Mouse (Mus musculus): ENCODE results near the gene Heatr9. TPM values are rescaled to one million over a fixed set of nuclear protein-coding genes. Genes with fewer than 3 reads are reported as not detected.
"Not testable (repeated sequence)": the region's sequence is repeated elsewhere in the genome, so short reads cannot be mapped to it uniquely, and the experiment has no call there.

Heatr9 gene
- polyA plus RNA-seq, 1 experiment from 2014 or later, result not detected

DNA sequence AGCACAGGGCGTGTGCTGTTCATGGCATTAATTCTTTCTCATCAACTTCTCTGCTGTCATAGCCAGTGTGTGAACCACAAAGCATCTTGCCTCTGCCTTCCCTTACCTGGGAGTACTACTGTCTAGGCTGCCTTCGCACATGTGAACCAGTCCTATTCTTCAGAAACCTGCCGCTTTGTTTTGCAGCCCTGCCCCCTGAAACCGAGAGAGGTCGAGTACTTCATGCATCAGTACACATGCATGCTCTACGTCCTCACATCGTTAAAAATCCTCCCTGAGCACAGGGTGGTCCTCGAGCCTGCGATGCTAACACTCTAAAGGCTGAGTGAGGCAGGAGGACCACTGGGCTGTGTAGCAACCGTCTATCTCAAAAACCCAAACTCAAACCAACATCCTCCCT lies 35.1 kb upstream of the Heatr9 start:
- Histone ChIP-seq H3K27ac (no peak overlapping the region), H3K4me2 (replicated peaks) (no peak overlapping the region), H3K4me1 (replicated peaks; ENCODE audit: control insufficient read depth, insufficient read depth, low read length) (no peaks in the 10 kb centered on the region), H3K27me3 (ENCODE audit: control insufficient read depth, insufficient read depth, low read length) (no peaks in the 10 kb centered on the region), H3K9me3 (ENCODE audit: control insufficient read depth, low read length) (no peaks in the 10 kb centered on the region), H3K9ac (0 out of 2 replicates have a peak overlapping the region, but pooled peaks have one; percentile 3), H3K36me3 (replicated peaks; ENCODE audit: control insufficient read depth, insufficient read depth) (no peaks in the 10 kb centered on the region), H3K4me3 (replicated peaks; ENCODE audit: low read length) (no peak overlapping the region)
- no peak for DNase-seq (ENCODE audit: low spot score)
- no peak for ATAC-seq (ENCODE audit: low FRiP score)
- WGBS, result 48% methylated on average over 10 of the region's 10 CpGs

DNA sequence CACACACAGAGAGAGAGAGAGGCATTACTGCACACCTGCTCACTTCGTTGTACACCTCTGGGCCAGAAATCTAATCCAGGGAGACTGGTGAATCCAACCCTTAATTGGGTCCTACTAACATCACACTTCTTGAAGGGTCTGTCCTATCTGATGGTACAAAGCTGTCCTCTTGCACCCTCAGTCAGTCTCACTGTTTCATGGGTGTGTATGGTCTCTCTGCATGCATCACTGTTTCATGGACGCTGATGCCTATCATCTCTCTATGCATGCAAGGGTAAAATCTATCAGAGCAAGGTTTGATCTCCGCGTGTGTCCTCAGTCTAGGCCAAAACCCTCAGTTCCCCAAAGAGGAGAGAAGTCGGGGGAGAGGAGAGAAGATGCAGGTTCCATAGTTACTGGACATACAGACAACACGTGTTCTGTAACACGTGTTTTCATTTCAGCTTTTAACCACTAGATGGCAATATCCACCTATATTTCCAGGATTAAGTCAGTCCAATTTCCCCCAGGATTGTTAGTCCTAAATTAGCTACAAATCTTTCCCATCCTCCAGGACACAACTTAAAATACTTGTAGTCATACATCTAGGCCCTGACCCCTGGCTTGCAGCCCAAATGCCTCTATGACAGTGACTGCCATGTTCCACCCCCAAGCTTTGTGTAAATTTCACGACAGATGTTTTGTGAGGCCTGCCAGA lies 34.3 kb upstream of the Heatr9 start:
- H3K27ac ChIP-seq, result no peak overlapping the region
- H3K27me3 ChIP-seq (ENCODE audit: control insufficient read depth, insufficient read depth, low read length), result no peaks in the 10 kb centered on the region
- H3K4me3 ChIP-seq (replicated peaks; ENCODE audit: low read length), result no peak overlapping the region
- H3K4me1 ChIP-seq (replicated peaks; ENCODE audit: control insufficient read depth, insufficient read depth, low read length), result no peaks in the 10 kb centered on the region
- no peaks in the 10 kb centered on the region for H3K9me3 ChIP-seq (ENCODE audit: control insufficient read depth, low read length)
- WGBS, result 30% methylated on average over 8 of the region's 8 CpGs
- H3K36me3 ChIP-seq (replicated peaks; ENCODE audit: control insufficient read depth, insufficient read depth), result no peaks in the 10 kb centered on the region
- ATAC-seq (ENCODE audit: low FRiP score), result peak; percentile 34; the same call in 1 of the 2 replicates
- H3K4me2 ChIP-seq (replicated peaks), result peak overlapping the region; percentile 36
- H3K9ac ChIP-seq, result 0 out of 2 replicates have a peak overlapping the region, but pooled peaks have one; percentile 3
- peak; percentile 93 for DNase-seq (ENCODE audit: low spot score)

DNA sequence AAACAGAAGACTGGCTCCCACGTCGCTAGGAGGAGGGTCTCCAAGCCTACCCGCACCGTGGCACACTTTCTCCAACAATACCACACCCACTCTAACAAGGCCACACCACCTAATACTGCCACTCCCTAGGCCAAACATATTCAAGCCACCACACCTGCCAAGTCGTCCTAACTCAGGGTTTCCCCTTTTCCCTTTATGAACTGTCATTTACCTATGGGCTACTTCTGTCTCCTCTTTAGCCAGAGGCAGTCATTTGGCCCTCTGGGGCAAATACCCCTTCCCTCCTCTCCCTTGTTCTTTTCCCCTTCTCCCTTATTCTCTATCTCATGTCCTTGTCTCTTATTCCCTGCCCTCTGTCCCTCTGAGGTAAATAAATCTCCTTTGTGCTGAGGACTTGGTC lies 29.7 kb upstream of the Heatr9 start:
- Histone ChIP-seq H3K4me3 (replicated peaks; ENCODE audit: low read length) (no peak overlapping the region), H3K4me2 (replicated peaks) (no peak overlapping the region), H3K9ac (no peak overlapping the region), H3K27ac (no peak overlapping the region), H3K27me3 (ENCODE audit: control insufficient read depth, insufficient read depth, low read length) (no peaks in the 10 kb centered on the region), H3K4me1 (replicated peaks; ENCODE audit: control insufficient read depth, insufficient read depth, low read length) (no peaks in the 10 kb centered on the region), H3K36me3 (replicated peaks; ENCODE audit: control insufficient read depth, insufficient read depth) (no peaks in the 10 kb centered on the region), H3K9me3 (ENCODE audit: control insufficient read depth, low read length) (no peaks in the 10 kb centered on the region)
- ATAC-seq (ENCODE audit: low FRiP score) (no peak), DNase-seq (ENCODE audit: low spot score) (no peak)
- WGBS, result 84% methylated on average over 5 of the region's 5 CpGs

DNA sequence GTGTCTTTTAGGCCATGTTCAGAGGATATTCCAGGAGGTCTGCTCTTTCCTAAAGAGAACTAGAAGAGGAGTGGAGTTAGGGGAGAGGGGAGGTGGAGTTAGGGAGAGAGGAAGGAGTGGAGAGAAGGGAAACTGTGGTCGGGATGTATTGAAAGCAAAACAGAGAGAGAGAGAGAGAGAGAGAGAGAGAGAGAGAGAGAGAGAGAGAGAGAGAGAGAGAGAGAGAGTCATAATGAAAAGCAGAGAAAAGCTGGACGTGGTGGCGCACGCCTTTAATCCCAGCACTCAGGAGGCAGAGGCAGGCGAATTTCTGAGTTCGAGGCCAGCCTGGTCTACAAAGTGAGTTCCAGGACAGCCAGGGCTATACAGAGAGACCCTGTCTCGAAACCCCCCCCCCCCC lies 29.1 kb upstream of the Heatr9 start:
- not testable (repeated sequence) for H3K27me3 ChIP-seq (ENCODE audit: control insufficient read depth, insufficient read depth, low read length); ATAC-seq (ENCODE audit: low FRiP score); H3K4me2 ChIP-seq (replicated peaks); DNase-seq (ENCODE audit: low spot score); H3K4me3 ChIP-seq (replicated peaks; ENCODE audit: low read length); H3K9ac ChIP-seq; H3K27ac ChIP-seq; H3K4me1 ChIP-seq (replicated peaks; ENCODE audit: control insufficient read depth, insufficient read depth, low read length); H3K9me3 ChIP-seq (ENCODE audit: control insufficient read depth, low read length); H3K36me3 ChIP-seq (replicated peaks; ENCODE audit: control insufficient read depth, insufficient read depth)
- WGBS, result 86% methylated on average over 7 of the region's 7 CpGs

DNA sequence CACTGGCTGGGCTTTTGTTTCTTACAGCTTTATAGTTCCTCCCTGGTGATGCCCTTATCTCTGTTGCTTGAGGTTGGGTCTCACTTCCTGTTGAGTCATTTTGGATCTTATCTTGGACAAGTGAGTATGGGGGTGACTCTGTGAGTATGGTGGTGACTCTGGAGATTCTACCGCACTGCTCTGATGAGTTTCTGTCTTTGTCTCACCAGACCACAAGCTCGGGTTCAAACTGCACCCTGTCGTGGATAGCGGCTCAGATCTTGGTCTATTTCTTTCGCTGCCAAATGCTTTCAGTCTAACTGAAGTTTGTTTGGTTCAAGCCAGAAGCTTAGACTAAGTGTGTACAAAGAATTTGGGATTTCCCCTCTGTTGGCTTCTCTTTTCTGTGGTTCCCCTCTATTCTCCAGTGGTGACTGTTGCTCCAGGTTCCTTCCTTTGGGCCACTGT lies 28.2 kb upstream of the Heatr9 start:
- Histone ChIP-seq H3K4me2 (replicated peaks) (no peak overlapping the region), H3K27me3 (ENCODE audit: control insufficient read depth, insufficient read depth, low read length) (no peaks in the 10 kb centered on the region), H3K36me3 (replicated peaks; ENCODE audit: control insufficient read depth, insufficient read depth) (no peaks in the 10 kb centered on the region), H3K9me3 (ENCODE audit: control insufficient read depth, low read length) (no peaks in the 10 kb centered on the region), H3K9ac (no peak overlapping the region), H3K27ac (no peak overlapping the region), H3K4me1 (replicated peaks; ENCODE audit: control insufficient read depth, insufficient read depth, low read length) (no peaks in the 10 kb centered on the region), H3K4me3 (replicated peaks; ENCODE audit: low read length) (no peak overlapping the region)
- ATAC-seq (ENCODE audit: low FRiP score) (no peak), DNase-seq (ENCODE audit: low spot score) (no peak)
- 92% methylated on average over 5 of the region's 5 CpGs for WGBS

DNA sequence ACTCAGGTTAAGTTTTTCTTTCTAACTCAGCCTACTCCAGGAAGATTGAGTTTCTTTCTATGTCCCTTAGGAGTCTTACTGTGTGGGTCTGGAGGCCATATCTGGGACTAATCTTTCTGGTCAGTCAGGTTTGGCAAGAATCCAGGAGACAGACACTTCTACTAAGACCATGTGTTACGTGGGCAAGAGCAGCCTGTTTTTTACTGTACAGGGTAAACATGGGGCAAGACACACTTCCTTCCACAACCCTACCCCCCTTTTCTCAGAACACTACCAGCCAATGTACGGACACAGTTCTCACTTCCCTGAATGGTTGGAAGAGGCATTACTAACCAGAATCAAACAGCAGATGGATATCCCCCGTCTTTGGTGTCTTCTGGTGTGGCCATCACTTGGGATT lies 22.2 kb upstream of the Heatr9 start:
- H3K27ac ChIP-seq, result no peak overlapping the region
- no peak for ATAC-seq (ENCODE audit: low FRiP score)
- WGBS, result 80% methylated on average over 3 of the region's 3 CpGs

DNA sequence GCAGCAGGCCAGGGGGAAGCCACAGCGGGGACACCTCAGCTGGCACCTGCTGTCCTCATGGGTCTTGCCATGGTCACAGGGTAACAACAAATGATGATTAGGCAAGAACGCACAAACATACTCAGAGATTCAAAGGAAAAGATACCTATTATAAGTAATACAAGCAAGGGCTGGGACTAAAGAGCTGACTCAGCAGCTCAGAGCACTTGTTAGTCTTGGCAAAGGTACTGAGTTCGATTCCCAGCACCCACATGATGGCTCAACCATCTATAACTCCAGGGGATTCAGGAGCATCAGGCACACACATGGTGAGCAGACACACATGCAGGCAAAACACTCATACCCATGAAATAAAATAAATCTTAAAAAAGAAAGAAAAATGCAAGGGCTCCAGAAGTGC lies 19.4 kb upstream of the Heatr9 start:
- Histone ChIP-seq H3K9ac (no peak overlapping the region), H3K4me1 (replicated peaks; ENCODE audit: control insufficient read depth, insufficient read depth, low read length) (no peaks in the 10 kb centered on the region), H3K36me3 (replicated peaks; ENCODE audit: control insufficient read depth, insufficient read depth) (no peaks in the 10 kb centered on the region), H3K4me3 (replicated peaks; ENCODE audit: low read length) (no peak overlapping the region), H3K27me3 (ENCODE audit: control insufficient read depth, insufficient read depth, low read length) (no peaks in the 10 kb centered on the region), H3K9me3 (ENCODE audit: control insufficient read depth, low read length) (no peaks in the 10 kb centered on the region), H3K27ac (no peak overlapping the region), H3K4me2 (replicated peaks) (no peak overlapping the region)
- 85% methylated on average over 3 of the region's 3 CpGs for WGBS
- ATAC-seq (ENCODE audit: low FRiP score), result no peak
- no peak for DNase-seq (ENCODE audit: low spot score)

More for the DNA sequence above, 22.2 kb upstream of the Heatr9 start:
- no peak overlapping the region for H3K4me3 ChIP-seq (replicated peaks; ENCODE audit: low read length)
- no peaks in the 10 kb centered on the region for H3K27me3 ChIP-seq (ENCODE audit: control insufficient read depth, insufficient read depth, low read length)
- H3K4me2 ChIP-seq (replicated peaks), result no peak overlapping the region
- no peaks in the 10 kb centered on the region for H3K4me1 ChIP-seq (replicated peaks; ENCODE audit: control insufficient read depth, insufficient read depth, low read length)
- H3K36me3 ChIP-seq (replicated peaks; ENCODE audit: control insufficient read depth, insufficient read depth), result no peaks in the 10 kb centered on the region
- no peaks in the 10 kb centered on the region for H3K9me3 ChIP-seq (ENCODE audit: control insufficient read depth, low read length)
- DNase-seq (ENCODE audit: low spot score), result no peak
- no peak overlapping the region for H3K9ac ChIP-seq

DNA sequence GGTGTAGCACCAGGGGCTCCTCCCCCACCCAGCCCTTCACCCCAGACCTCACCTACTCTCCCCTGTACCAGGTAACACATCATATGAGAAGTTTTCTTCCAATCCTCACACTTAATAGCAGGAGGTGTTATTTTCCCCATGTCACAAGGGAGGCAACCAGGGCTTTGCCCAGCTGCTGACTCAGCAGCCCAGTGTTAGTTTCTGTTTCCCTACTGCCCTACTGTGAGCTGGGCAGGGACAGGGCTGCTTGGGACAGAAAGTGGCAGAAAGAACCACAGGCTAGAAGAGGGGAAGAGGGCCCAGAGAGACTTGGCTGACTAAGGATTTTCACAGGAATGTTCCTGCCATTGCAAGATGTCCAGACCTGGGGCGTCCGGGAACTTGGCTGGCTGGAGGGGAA lies 19.0 kb upstream of the Heatr9 start:
- no peaks in the 10 kb centered on the region for H3K9me3 ChIP-seq (ENCODE audit: control insufficient read depth, low read length)
- no peak overlapping the region for H3K4me2 ChIP-seq (replicated peaks)
- no peak for ATAC-seq (ENCODE audit: low FRiP score)
- 89% methylated on average over 2 of the region's 2 CpGs for WGBS
- no peak overlapping the region for H3K9ac ChIP-seq
- no peak overlapping the region for H3K27ac ChIP-seq
- H3K4me1 ChIP-seq (replicated peaks; ENCODE audit: control insufficient read depth, insufficient read depth, low read length), result no peaks in the 10 kb centered on the region
- no peak for DNase-seq (ENCODE audit: low spot score)
- no peak overlapping the region for H3K4me3 ChIP-seq (replicated peaks; ENCODE audit: low read length)
- no peaks in the 10 kb centered on the region for H3K36me3 ChIP-seq (replicated peaks; ENCODE audit: control insufficient read depth, insufficient read depth)
- H3K27me3 ChIP-seq (ENCODE audit: control insufficient read depth, insufficient read depth, low read length), result no peaks in the 10 kb centered on the region

DNA sequence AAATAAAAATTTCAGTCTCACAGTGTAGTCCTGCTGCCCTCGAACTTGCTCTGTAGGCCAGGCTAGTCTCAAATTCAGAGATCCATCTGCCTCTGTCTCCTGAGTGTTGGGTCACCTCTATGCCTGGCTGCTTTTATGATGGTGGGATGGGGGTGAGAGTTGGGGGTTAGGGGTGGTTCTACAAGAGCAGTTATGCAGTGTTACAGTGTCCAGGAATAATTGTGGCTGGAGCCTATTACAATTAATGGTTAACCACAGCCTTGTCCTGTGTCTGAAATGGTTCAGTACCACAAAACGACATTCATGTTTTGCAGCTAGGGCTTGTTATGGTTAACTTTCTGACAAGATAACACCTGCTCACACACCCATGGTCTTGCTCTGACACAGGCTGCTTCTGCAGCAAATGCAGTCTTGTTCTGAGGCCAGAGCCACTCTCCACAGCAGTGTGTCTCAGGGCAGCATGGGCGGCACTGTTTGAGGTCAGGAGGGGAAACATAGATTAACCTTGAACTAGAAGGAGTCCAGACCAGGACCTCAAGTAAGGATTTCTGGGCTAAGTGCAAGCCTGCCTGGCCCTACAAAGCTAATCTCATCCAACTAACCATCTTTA lies 16.8 kb upstream of the Heatr9 start:
- Histone ChIP-seq H3K9me3 (ENCODE audit: control insufficient read depth, low read length) (no peaks in the 10 kb centered on the region), H3K9ac (no peak overlapping the region), H3K4me3 (replicated peaks; ENCODE audit: low read length) (no peak overlapping the region), H3K36me3 (replicated peaks; ENCODE audit: control insufficient read depth, insufficient read depth) (no peaks in the 10 kb centered on the region), H3K27me3 (ENCODE audit: control insufficient read depth, insufficient read depth, low read length) (no peaks in the 10 kb centered on the region), H3K4me1 (replicated peaks; ENCODE audit: control insufficient read depth, insufficient read depth, low read length) (no peaks in the 10 kb centered on the region), H3K4me2 (replicated peaks) (no peak overlapping the region), H3K27ac (no peak overlapping the region)
- ATAC-seq (ENCODE audit: low FRiP score) (no peak), DNase-seq (ENCODE audit: low spot score) (no peak)
- 90% methylated on average over 3 of the region's 3 CpGs for WGBS

Measured in hindbrain, embryonic 14.5 days (tissue).